Mouse (Mus musculus) MN1 (cell line): ENCODE measurements around the gene Obscn.

Experiments used
- DNase-seq: peaks from one replicate; pipeline ENCODE4 v3.0.0-alpha.2; 2016; ENCODE audit warnings: low spot score

Gene Obscn

GRCm38 (mm10) chr11:58983691-58984341, 152.4 kb downstream of the Obscn start:
- DNase-seq, result no peak

- no peak for DNase-seq
Measured at GRCm38 (mm10) chr11:58982471-58983097, 153.6 kb downstream of the Obscn start.

- peak; percentile 72 for DNase-seq
Measured at GRCm38 (mm10) chr11:58981541-58982447, 154.4 kb downstream of the Obscn start.

- no peak for DNase-seq
Measured at GRCm38 (mm10) chr11:58980381-58980990, 155.7 kb downstream of the Obscn start.

GRCm38 (mm10) chr11:58979661-58980060, 156.5 kb downstream of the Obscn start:
- peak; percentile 53 for DNase-seq

GRCm38 (mm10) chr11:58979183-58979582, 157.0 kb downstream of the Obscn start:
- DNase-seq, result no peak

GRCm38 (mm10) chr11:58978706-58979030, 157.5 kb downstream of the Obscn start:
- no peak for DNase-seq

GRCm38 (mm10) chr11:58978027-58978705, 158.0 kb downstream of the Obscn start, which contains the start of gene Trim11:
TSS of gene Trim11 (plus strand) at chr11:58978093.
- peak; percentile 86 for DNase-seq

GRCm38 (mm10) chr11:58977607-58978026, 158.6 kb downstream of the Obscn start:
- DNase-seq, result no peak

GRCm38 (mm10) chr11:58977150-58977549, 159.1 kb downstream of the Obscn start:
- peak; percentile 66 for DNase-seq

GRCm38 (mm10) chr11:58974414-58974813, 161.8 kb downstream of the Obscn start:
- DNase-seq, result no peak

- no peak for DNase-seq
Measured at GRCm38 (mm10) chr11:58971796-58972195, 164.4 kb downstream of the Obscn start.

- DNase-seq, result no peak
Measured at GRCm38 (mm10) chr11:58970831-58971530, 165.2 kb downstream of the Obscn start.

- no peak for DNase-seq
Measured at GRCm38 (mm10) chr11:58969659-58970058, 166.5 kb downstream of the Obscn start.

- DNase-seq, result no peak
Measured at GRCm38 (mm10) chr11:58969027-58969426, 167.2 kb downstream of the Obscn start.

- DNase-seq, result no peak
Measured at GRCm38 (mm10) chr11:58968551-58968950, 167.7 kb downstream of the Obscn start.

GRCm38 (mm10) chr11:58967346-58967745, 168.9 kb downstream of the Obscn start:
- DNase-seq, result no peak

- DNase-seq, result no peak
Measured at GRCm38 (mm10) chr11:58965001-58965760, 171.0 kb downstream of the Obscn start.

GRCm38 (mm10) chr11:58964216-58964615, 172.0 kb downstream of the Obscn start:
- no peak for DNase-seq

GRCm38 (mm10) chr11:58963543-58963942, 172.7 kb downstream of the Obscn start:
- no peak for DNase-seq
